Mouse (Mus musculus): Measurements from ENCODE around the gene Gm5862. TPM values are rescaled to one million over a fixed set of nuclear protein-coding genes. Genes with fewer than 3 reads are reported as not detected.
A peak's percentile ranks its signal among the peaks of the same experiment; 100 is the strongest.
"Not testable (repeated sequence)": the region's sequence is repeated elsewhere in the genome, so short reads cannot be mapped to it uniquely, and the experiment has no call there.

Gm5862 gene
- not detected in 2 replicates for total RNA-seq (2021)
- long read RNA-seq: 0 reads

DNA sequence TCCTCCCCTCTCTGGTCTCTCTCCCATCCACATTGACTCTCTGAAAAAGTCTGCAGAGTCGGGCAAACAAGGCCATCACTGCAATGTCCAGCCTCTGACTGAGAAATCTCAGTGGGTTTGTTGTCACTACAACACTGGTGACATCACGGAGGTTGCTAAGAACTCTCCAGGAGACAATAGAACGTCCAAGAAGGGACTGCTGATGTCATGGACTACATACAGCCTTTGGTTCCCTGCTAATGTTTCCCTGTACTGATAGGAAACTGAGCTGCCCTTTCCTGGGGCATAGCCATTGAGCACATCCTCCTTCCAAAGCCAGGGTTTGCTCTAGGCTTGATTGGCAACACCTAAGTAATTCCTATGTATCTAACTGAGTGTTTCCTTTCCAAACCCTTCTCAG is at the start of gene Gm5862:
Gene Gm5862 (minus strand): TSS at position 101 of the 400 bp plus-strand sequence.
- DNase-seq: not testable (repeated sequence)

DNA sequence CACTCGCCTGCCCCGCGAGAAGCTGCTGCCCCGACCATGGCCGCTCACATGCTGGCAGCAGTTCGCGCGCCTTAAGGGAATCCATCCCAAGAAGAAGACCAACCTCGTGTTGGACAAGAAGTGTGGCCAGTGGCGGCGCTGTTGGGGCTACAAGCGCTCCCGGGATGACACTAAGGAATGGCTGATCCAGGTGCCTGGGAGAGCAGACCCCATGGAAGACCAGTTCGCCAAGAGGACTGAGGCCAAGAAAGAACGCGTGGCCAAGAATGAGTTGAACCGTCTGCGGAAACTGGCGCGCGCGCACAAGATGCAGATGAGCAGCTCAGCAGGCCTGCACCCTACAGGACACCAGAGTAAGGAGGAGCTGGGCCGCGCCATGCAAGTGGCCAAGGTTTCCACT is 48.0 kb upstream of the Gm5862 start:
- no peak for DNase-seq

DNA sequence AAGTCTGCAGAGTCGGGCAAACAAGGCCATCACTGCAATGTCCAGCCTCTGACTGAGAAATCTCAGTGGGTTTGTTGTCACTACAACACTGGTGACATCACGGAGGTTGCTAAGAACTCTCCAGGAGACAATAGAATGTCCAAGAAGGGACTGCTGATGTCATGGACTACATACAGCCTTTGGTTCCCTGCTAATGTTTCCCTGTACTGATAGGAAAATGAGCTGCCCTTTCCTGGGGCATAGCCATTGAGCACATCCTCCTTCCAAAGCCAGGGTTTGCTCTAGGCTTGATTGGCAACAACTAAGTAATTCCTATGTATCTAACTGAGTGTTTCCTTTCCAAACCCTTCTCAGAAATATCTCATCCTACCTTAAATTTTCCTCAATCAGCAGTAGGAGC is 35.8 kb upstream of the Gm5862 start, which contains the start of gene Gm7347:
Gene Gm7347 (minus strand): TSS at position 101 of the 400 bp plus-strand sequence.
- DNase-seq: not testable (repeated sequence)

DNA sequence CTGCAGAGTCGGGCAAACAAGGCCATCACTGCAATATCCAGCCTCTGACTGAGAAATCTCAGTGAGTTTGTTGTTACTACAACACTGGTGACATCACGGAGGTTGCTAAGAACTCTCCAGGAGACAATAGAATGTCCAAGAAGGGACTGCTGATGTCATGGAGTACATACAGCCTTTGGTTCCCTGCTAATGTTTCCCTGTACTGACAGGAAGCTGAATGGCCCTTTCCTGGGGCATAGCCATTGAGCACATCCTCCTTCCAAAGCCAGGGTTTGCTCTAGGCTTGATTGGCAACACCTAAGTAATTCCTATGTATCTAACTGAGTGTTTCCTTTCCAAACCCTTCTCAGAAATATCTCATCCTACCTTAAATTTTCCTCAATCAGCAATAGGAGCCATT is 16.7 kb upstream of the Gm5862 start, which contains the start of gene Speer4a:
Gene Speer4a (minus strand): TSS at position 101 of the 400 bp plus-strand sequence.
- not testable (repeated sequence) for DNase-seq

DNA sequence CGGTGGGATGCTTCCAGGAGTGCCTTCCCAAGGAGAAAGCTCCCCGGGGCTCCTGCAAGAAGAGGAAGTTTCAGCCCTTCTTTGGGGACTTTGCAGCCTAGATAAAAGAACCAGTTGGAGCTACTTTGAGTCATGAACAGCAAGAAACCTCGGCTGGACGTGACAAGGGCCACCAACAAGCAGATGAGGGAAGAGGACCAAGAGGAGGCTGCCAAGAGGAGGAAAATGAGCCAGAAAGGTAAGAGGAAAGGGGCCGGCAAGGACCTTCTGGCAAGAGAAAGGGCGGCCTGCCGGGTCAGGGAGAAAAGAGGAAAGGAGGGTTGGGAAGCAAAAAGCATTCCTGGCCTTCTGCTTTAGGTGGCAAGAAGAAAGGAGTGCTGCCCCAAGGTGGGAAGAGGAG is 15.0 kb downstream of the Gm5862 start:
- DNase-seq: not testable (repeated sequence)

DNA sequence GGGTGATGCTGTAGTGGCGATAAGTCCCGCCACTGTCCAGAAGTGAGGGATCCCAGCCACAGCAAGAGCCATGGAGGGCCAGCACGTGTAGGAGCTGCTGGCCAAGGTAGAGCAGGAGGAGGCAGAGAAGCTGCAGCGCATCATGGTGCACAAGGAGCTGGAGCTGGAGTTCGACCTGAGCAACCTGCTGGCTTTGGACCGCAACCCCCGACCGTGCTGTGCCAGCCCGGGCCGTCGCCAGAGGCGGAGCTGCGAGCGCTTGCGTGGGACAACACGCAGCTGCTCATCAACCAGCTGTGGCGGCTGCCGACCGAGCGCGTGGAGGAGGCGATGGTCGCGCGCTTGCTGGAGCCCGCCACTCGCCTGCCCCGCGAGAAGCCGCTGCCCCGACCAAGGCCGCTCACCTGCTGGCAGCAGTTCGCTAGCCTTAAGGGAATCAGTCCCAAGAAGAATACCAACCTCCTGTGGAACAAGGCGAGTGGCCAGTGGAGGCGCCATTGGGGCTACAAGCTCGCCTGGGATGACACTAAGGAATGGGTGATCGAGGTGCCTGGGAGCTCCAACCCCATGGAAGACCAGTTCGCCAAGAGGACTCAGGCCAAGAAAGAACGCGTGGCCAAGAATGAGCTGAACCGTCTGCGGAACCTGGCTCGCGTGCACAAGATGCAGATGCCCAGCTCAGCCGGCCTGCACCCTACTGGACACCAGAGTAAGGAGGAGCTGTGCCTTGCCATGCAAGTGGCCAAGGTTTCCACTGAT is 15.6 kb downstream of the Gm5862 start:
- DNase-seq: peak; percentile 32

- not testable (repeated sequence) for DNase-seq
Observed at GRCm38 (mm10) chr5:26004698-26005097, 18.0 kb downstream of the Gm5862 start, which contains the start of gene Gm1979. TSS of gene Gm1979 (minus strand) at chr5:26004798.

GRCm38 (mm10) chr5:25988550-25988949 is 34.2 kb downstream of the Gm5862 start, which contains the start of gene Gm21698:
TSS of gene Gm21698 (minus strand) at chr5:25988650.
- DNase-seq: not testable (repeated sequence)

- not testable (repeated sequence) for DNase-seq
Observed at GRCm38 (mm10) chr5:25972563-25972962, 50.2 kb downstream of the Gm5862 start, which contains the start of gene Gm21680. TSS of gene Gm21680 (minus strand) at chr5:25972663.

Other genes starting within 250 kb of the Gm5862 start
- gene Gm21663, start 80.5 kb downstream of the Gm5862 start, total RNA-seq (2021): not detected in 2 replicates
- not detected in 2 replicates for gene Gm21671, start 68.5 kb downstream of the Gm5862 start, total RNA-seq (2021)
- gene Gm21680, start 50.3 kb downstream of the Gm5862 start, total RNA-seq (2021): not detected in 2 replicates
- not detected in 2 replicates for gene Gm21698, start 34.3 kb downstream of the Gm5862 start, total RNA-seq (2021)
- gene Gm1979, start 18.1 kb downstream of the Gm5862 start, total RNA-seq (2021): not detected in 2 replicates
- gene Speer4a, start 16.6 kb upstream of the Gm5862 start, total RNA-seq (2021): 0.12 TPM in 1 of 2 replicates, not detected in the other
- not detected in 2 replicates for gene Gm7347, start 35.7 kb upstream of the Gm5862 start, total RNA-seq (2021)
- gene Gm10471, start 66.4 kb upstream of the Gm5862 start, total RNA-seq (2021): not detected in 2 replicates
- not detected in 2 replicates for gene 5031410I06Rik, start 82.4 kb upstream of the Gm5862 start, total RNA-seq (2021)
- gene Gm10220, start 98.5 kb upstream of the Gm5862 start, total RNA-seq (2021): not detected in 2 replicates
- 0.38 and 0.64 TPM in 2 replicates for gene Gm7361, start 234.8 kb upstream of the Gm5862 start, total RNA-seq (2021)